Mouse (Mus musculus) neural tube, embryonic 11.5 days (tissue): ENCODE data around the gene Mn1. TPM values are rescaled to one million over a fixed set of nuclear protein-coding genes. Genes with fewer than 3 reads are reported as not detected.

Experiments
- ATAC-seq: fragments of 200-750 bp; cut with Nextera tagmentation; 2 replicates; pipeline ENCODE4 v1.8.0; 2017; ENCODE audit warnings: moderate number of reproducible peaks, mild to moderate bottlenecking, moderate TSS enrichment, moderate library complexity; ENCODE audit not compliant: insufficient read depth, low FRiP score, low TSS enrichment
- DNase-seq: peaks from one replicate; pipeline ENCODE4 v3.0.0-alpha.2; 2015; ENCODE audit warnings: low spot score
- H3K27ac ChIP-seq: fragments of 300-500 bp; sonication (generic); 2 replicates; pipeline ENCODE4 v1.5.1; 2014; ENCODE audit warnings: low read depth, mild to moderate bottlenecking, low read length
- H3K27me3 ChIP-seq: fragments of 300-500 bp; sonication (generic); 2 replicates; pipeline ENCODE4 v1.6.1; 2014; ENCODE audit warnings: mild to moderate bottlenecking, low read length, mixed read lengths; ENCODE audit not compliant: control insufficient read depth, insufficient read depth
- H3K36me3 ChIP-seq: fragments of 300-500 bp; sonication (generic); 2 replicates; pipeline ENCODE4 v1.6.1; 2014; ENCODE audit warnings: mild to moderate bottlenecking, low read length, moderate library complexity, mixed read lengths; ENCODE audit not compliant: control insufficient read depth, insufficient read depth
- H3K4me1 ChIP-seq: fragments of 300-500 bp; sonication (generic); 2 replicates; pipeline ENCODE4 v1.6.1; 2014; ENCODE audit warnings: low read length, mixed read lengths; ENCODE audit not compliant: control insufficient read depth, insufficient read depth
- H3K4me2 ChIP-seq: fragments of 300-500 bp; sonication (generic); 2 replicates; pipeline ENCODE4 v1.6.1; 2014; ENCODE audit warnings: low read depth, mild to moderate bottlenecking, moderate library complexity
- H3K4me3 ChIP-seq: fragments of 300-500 bp; sonication (generic); 2 replicates; pipeline ENCODE4 v1.5.1; 2014; ENCODE audit warnings: low read depth, low read length
- H3K9ac ChIP-seq: fragments of 300-500 bp; sonication (generic); 2 replicates; pipeline ENCODE4 v1.6.1; 2014; ENCODE audit warnings: mild to moderate bottlenecking, low read length
- H3K9me3 ChIP-seq: fragments of 300-500 bp; sonication (generic); 2 replicates; pipeline ENCODE4 v1.6.1; 2016; ENCODE audit warnings: low read length; ENCODE audit not compliant: control insufficient read depth
- WGBS: fragments of 180-500 bp; shearing (Covaris S2); extraction: QIAGEN DNeasy Blood & Tissue Kit; methylation state at CpG from one replicate; pipeline ENCODE4 v1.1.7; 2014; 5-methylcytosine and 5-hydroxymethylcytosine counted together
- polyA plus RNA-seq: library from polyadenylated mRNA; unstranded; fragments of >200 nt; fragmentation: Nextera tagmentation; extraction: Ambion mirVana; gene quantifications from 2 replicates; pipeline ENCODE4 v1.2.1, GENCODE M21; 2014

The Mn1 gene
- polyA plus RNA-seq, 1 experiment from 2014 or later: 25.6 TPM

GRCm38 (mm10) chr5:111391485-111391884 lies 25.7 kb upstream of the Mn1 start:
- Histone ChIP-seq H3K9ac (no peak overlapping the region), H3K4me2 (no peak overlapping the region), H3K4me3 (no peak overlapping the region), H3K36me3 (peaks cover 6% of the 10 kb centered on the region), H3K4me1 (peaks cover 22% of the 10 kb centered on the region), H3K9me3 (no peaks in the 10 kb centered on the region), H3K27ac (no peak overlapping the region), H3K27me3 (no peaks in the 10 kb centered on the region)
- DNase-seq (no peak), ATAC-seq (no peak)
- WGBS: 90% methylated on average over 6 of the region's 6 CpGs

- 12% methylated on average over 17 of the region's 17 CpGs for WGBS
- ATAC-seq: peak; percentile 78
- Histone ChIP-seq H3K4me3 (peak overlapping the region; percentile 10; the same call in 1 of the 2 replicates), H3K4me2 (peak overlapping the region; percentile 45), H3K9me3 (no peaks in the 10 kb centered on the region), H3K4me1 (peaks cover 24% of the 10 kb centered on the region), H3K27me3 (no peaks in the 10 kb centered on the region), H3K27ac (peak overlapping the region; percentile 60), H3K36me3 (peaks cover 2% of the 10 kb centered on the region; the same call in 1 of the 2 replicates), H3K9ac (peak overlapping the region; percentile 39)
- DNase-seq: peak; percentile 87
Measured at GRCm38 (mm10) chr5:111393346-111394197, 23.6 kb upstream of the Mn1 start.

- H3K9me3 ChIP-seq: no peaks in the 10 kb centered on the region
- ATAC-seq: 0 out of 2 replicates have a peak, but pooled peaks have one; percentile 5
- peak overlapping the region; percentile 39 for H3K9ac ChIP-seq
- peak overlapping the region; percentile 10; the same call in 1 of the 2 replicates for H3K4me3 ChIP-seq
- H3K36me3 ChIP-seq: peaks cover 1% of the 10 kb centered on the region; the same call in 1 of the 2 replicates
- no peaks in the 10 kb centered on the region for H3K27me3 ChIP-seq
- H3K4me1 ChIP-seq: peaks cover 24% of the 10 kb centered on the region
- WGBS: 18% methylated on average over 15 of the region's 15 CpGs
- H3K4me2 ChIP-seq: peak overlapping the region; percentile 45
- DNase-seq: peak; percentile 24
- H3K27ac ChIP-seq: peak overlapping the region; percentile 60
Measured at GRCm38 (mm10) chr5:111394198-111395053, 22.7 kb upstream of the Mn1 start.

GRCm38 (mm10) chr5:111395771-111396170 lies 21.4 kb upstream of the Mn1 start:
- no peak for DNase-seq

GRCm38 (mm10) chr5:111396199-111396598 lies 21.0 kb upstream of the Mn1 start:
- no peaks in the 10 kb centered on the region for H3K9me3 ChIP-seq
- ATAC-seq (no peak), DNase-seq (no peak)
- H3K36me3 ChIP-seq: no peaks in the 10 kb centered on the region
- H3K4me3 ChIP-seq: no peak overlapping the region
- H3K4me2 ChIP-seq: no peak overlapping the region
- H3K4me1 ChIP-seq: peaks cover 24% of the 10 kb centered on the region
- 81% methylated on average over 4 of the region's 4 CpGs for WGBS
- no peak overlapping the region for H3K27ac ChIP-seq
- no peak overlapping the region for H3K9ac ChIP-seq
- H3K27me3 ChIP-seq: no peaks in the 10 kb centered on the region

More at GRCm38 (mm10) chr5:111395771-111396170, 21.4 kb upstream of the Mn1 start:
- Histone ChIP-seq H3K27me3 (no peaks in the 10 kb centered on the region), H3K4me2 (no peak overlapping the region), H3K4me1 (peaks cover 24% of the 10 kb centered on the region), H3K36me3 (no peaks in the 10 kb centered on the region), H3K9me3 (no peaks in the 10 kb centered on the region), H3K4me3 (no peak overlapping the region), H3K27ac (no peak overlapping the region), H3K9ac (no peak overlapping the region)
- ATAC-seq: no peak
- WGBS: 44% methylated on average over 10 of the region's 10 CpGs

GRCm38 (mm10) chr5:111398471-111398870 lies 18.7 kb upstream of the Mn1 start:
- DNase-seq: no peak
- no peak for ATAC-seq
- H3K9ac ChIP-seq: no peak overlapping the region
- H3K4me1 ChIP-seq: peaks cover 18% of the 10 kb centered on the region
- no peak overlapping the region for H3K27ac ChIP-seq
- H3K36me3 ChIP-seq: no peaks in the 10 kb centered on the region
- 49% methylated on average over 4 of the region's 4 CpGs for WGBS
- no peaks in the 10 kb centered on the region for H3K27me3 ChIP-seq
- no peaks in the 10 kb centered on the region for H3K9me3 ChIP-seq
- no peak overlapping the region for H3K4me3 ChIP-seq
- no peak overlapping the region for H3K4me2 ChIP-seq

- no peak overlapping the region for H3K4me2 ChIP-seq
- H3K4me1 ChIP-seq: peaks cover 10% of the 10 kb centered on the region
- no peak overlapping the region for H3K9ac ChIP-seq
- H3K4me3 ChIP-seq: no peak overlapping the region
- DNase-seq (no peak), ATAC-seq (no peak)
- H3K9me3 ChIP-seq: no peaks in the 10 kb centered on the region
- no peaks in the 10 kb centered on the region for H3K27me3 ChIP-seq
- no peaks in the 10 kb centered on the region for H3K36me3 ChIP-seq
- no peak overlapping the region for H3K27ac ChIP-seq
- WGBS: 80% methylated on average over 4 of the region's 4 CpGs
Measured at GRCm38 (mm10) chr5:111399271-111399670, 17.9 kb upstream of the Mn1 start.

GRCm38 (mm10) chr5:111401879-111402650 lies 15.1 kb upstream of the Mn1 start:
- DNase-seq (no peak), ATAC-seq (no peak)
- WGBS: 81% methylated on average over 19 of the region's 19 CpGs
- Histone ChIP-seq H3K36me3 (no peaks in the 10 kb centered on the region), H3K4me3 (no peak overlapping the region), H3K27ac (no peak overlapping the region), H3K9me3 (no peaks in the 10 kb centered on the region), H3K27me3 (no peaks in the 10 kb centered on the region), H3K4me2 (no peak overlapping the region), H3K9ac (no peak overlapping the region), H3K4me1 (no peaks in the 10 kb centered on the region)
